Mouse (Mus musculus) cerebellum, postnatal 25 days (tissue): Measurements from ENCODE around the gene Mylpf.
A peak's percentile ranks its signal among the peaks of the same experiment; 100 is the strongest.

Experiments used
- DNase-seq, 2 experiments: peaks; one replicate each; pipeline ENCODE4 v3.0.0; 2021; ENCODE audit warnings: mixed read lengths in 2 of 2

Gene Mylpf

GRCm38 (mm10) chr7:127207374-127208294 is 1.1 kb upstream of the Mylpf start:
- no peak for DNase-seq

DNA sequence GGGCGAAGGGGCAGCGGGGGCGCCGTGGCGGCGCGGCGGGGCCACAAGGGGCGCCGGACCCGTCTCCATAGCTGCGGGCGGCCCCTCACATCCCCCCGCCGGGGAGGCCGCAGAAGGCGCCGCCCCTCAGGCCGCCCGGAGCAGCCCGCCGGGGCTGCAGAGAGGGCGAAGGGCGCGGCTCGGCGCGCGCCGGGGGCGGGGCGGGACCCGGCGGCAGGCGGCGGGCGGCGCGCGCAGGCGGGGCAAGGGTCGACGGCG is 466 bp upstream of the Mylpf start, which contains the start of gene Tbc1d10b:
Gene Tbc1d10b (minus strand): TSS at position 174 of the 258 bp plus-strand sequence.
- no peak for DNase-seq

DNA sequence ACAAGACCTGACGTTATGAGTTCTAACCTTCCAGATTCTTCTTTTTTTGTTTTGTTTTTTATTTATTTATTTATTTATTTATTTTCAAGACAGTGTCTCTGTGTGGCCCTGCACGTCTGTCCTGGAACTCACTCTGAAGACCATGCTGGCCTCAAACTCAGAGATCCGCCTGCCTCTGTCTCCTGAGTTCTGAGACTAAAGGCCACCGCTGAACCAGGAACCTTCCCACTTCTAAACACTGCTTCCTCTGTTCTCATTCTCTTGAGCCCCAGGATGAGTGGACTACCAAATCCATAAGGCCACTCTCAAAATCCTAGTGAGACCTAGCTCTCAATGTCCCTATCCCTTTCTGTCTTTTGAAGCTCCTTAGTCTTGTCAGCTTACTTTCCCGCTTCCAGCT is 1.2 kb downstream of the Mylpf start:
- DNase-seq, result no peak

GRCm38 (mm10) chr7:127210266-127210665 is 1.6 kb downstream of the Mylpf start:
- DNase-seq, result no peak

DNA sequence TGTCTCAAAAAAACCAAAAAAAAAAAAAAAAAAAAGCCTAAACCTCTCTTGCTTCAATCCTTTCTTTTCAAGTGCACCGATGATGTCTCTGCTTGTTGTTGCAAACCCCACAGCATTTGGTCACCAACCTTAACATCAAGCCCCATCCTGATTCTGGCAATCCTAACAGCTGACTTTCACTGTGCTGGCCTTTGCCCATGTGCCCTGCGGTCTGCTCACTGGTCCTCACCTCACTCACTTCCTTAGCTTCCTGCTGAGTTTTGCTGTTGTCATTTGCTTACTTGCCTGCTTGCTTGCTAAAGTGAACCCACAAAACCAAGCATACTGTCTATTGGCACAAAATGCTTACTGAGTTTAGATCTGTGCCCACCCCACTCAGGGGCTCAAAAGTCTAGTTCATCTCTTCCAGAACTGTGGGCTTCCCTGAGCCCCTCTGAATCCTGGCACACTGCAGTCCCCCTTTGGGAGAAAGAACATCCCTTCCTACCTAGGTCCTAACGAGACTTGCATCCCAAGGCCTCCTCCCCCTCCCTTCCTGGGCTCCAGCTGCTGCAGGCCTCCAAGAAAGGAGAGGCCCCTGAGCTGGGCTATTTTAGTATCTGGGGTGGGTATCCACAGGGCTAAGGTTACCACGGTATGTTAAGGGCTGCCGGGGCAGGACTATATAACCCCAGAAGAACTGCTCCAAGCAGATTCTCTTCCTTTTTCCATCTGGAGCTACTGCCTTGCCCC is 2.5 kb downstream of the Mylpf start:
- no peak for DNase-seq

DNA sequence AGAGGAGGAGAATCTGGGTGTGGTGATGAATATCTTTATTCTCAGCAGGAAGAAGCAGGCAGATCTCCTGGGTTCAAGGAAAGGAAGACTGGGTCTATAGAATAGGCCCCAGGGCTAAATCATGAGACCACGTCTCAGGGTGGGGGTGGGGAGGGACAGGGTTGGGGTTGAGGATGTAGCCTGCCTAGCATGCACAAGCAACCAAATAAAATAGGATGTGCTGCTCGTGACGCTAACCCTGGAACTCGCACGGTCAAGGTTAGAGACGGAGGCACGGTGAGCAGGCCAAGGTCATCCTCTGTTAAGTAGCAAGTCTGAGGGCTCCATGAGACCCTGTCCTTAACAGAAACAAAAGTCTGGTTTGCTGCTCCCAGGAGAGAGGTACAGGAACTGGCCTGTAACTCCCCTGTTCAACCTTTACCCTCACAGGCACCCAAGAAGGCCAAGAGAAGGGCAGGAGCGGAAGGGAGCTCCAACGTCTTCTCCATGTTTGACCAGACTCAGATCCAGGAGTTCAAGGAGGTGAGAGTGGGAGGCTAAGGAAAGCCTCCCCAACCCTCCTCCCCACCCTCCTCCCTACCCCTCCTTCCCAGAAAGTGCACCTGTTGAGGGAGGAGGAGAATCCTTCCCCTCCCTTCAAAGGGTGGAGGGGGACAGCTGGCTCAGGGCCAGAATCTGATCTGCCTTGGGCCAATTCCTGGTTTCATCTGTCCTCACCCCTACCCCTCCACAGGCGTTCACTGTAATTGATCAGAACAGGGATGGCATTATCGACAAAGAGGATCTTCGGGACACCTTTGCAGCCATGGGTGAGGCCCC is 4.0 kb downstream of the Mylpf start:
- DNase-seq, result no peak

DNA sequence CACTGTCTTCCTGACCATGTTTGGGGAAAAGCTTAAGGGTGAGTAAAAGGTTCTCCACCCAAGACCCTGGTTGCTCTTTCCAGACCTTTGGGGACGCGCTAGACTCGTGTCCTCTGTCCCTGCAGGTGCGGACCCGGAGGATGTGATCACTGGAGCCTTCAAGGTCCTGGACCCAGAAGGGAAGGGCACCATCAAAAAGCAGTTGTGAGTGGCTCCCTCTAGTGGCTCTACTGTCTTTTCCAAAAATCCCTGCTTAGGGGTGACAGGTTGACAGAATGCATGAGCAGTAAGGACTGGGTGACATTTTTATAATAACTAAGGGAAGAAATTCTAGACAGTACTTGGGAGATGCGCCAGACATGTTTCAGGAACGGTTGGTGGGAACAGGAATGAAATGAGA is 4.8 kb downstream of the Mylpf start:
- peak in 1 of 2 experiments; percentile 69 for DNase-seq

DNA sequence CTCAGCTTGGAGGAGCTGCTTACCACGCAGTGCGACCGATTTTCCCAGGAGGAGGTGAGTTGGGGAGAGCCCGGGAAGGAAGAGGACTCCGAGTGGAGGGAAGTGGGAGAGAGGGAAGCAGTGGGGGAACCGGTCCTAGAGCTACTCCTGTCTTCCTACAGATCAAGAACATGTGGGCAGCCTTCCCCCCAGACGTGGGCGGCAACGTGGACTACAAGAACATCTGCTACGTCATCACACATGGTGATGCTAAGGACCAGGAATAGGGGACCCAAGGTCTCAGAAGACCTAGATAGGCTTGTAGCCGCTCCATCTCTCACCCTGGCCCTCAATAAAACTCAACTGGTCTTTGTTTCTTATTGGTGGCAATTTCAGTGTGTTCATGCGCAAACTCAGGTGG is 5.2 kb downstream of the Mylpf start:
- DNase-seq, result no peak

DNA sequence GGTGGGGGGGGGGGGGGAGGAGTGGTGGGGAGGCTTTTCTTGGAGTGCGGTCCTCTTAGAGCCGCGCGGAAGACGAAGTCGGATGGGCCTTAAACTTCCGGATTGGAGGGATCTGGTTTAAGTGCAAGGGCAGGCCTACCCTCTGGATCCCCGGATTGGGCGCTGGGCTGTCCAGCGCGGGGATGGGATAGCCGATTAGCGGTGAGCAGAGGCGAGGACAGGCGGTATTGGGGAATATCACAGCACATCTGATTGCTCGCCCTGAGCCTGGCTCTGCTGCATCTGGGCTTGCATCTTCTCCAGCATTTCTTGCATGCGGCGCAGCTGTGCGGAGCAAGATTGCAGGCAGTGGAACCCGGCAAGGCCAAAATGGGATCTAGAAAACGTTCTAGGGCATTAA is 5.8 kb downstream of the Mylpf start:
- DNase-seq, result no peak

GRCm38 (mm10) chr7:127214981-127215871 is 6.5 kb downstream of the Mylpf start:
- peak; percentile 76 to 80 for DNase-seq

GRCm38 (mm10) chr7:127216307-127216706 is 7.6 kb downstream of the Mylpf start:
- no peak for DNase-seq

DNA sequence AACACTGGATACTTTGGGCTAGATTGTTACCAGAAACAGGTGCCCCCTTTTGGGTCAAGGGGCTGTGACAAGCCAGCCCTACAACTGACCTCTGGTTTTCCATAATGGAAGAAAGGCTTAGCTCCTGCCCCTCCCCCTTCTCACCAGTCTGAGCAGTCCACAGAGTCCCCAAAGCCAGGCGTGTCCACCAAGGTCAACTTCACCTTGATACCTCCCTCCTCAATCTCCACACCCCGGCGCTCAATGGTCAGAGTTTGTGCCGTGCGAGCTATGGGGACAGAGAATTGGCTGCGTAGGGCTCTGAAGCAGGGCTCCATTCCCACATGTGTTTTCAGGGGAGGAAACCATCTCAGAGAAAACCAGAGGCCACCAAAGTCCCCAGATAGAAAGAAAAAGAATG is 8.8 kb downstream of the Mylpf start:
- DNase-seq, result no peak

- no peak for DNase-seq
These were observed 9.4 kb downstream of the Mylpf start for GRCm38 (mm10) chr7:127217901-127218642.

DNA sequence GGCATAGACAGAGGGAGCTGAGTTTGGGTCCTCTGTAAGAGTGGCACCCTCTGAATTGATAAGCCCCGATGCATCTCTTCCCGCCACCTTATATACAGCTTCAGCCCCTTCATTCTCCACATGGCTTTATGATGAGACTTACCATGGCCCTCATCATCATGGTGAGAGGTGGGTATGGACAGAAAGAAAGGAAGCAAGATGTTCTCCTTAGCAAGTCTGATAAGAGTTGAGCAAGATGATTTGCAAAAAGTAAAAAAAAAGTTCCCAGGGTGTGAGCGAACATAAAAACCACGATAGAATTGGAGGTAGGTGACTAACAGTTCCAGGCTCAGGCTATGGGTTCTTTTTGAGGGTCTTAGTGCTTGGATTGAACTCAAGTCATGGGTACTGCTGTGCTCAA is 10.0 kb downstream of the Mylpf start:
- no peak for DNase-seq

DNA sequence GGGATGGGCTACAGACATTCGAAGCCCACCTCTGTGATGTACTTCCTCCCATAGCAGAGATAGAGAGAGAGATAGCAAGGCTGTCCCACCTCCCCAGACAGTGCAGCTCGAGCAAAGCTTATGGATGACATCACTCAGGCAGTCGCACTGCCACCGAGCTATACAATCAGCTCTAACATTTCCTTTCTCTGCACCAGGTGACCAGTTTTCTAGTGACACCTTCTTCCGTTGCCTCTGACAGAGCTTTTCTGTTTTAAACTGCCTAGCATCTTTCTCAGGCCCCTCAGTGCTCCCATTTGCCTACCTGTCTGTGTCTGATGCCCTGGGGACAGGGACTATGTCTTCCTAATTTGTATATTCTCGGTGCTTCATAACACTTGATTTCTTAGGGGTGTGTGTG is 11.8 kb downstream of the Mylpf start:
- DNase-seq, result no peak

DNA sequence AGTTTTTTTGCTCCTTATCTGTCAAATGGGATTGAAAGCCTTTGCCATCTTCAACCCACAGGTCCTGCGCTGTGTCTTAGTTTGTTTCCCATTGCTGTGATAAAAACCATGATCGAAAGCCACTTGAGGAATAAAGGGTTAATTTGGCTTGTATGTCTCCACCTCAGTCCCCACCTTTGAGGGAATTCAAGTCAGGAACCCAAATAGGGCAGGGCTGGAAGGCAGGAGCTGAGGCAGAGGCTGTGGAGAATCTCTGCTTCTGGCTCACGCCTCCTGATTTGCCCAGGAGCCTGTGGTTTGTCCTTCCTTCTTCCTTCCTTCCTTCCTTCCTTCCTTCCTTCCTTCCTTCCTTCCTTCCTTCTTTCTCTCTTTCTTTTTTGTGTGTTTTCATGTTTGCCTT is 14.4 kb downstream of the Mylpf start:
- no peak for DNase-seq

DNA sequence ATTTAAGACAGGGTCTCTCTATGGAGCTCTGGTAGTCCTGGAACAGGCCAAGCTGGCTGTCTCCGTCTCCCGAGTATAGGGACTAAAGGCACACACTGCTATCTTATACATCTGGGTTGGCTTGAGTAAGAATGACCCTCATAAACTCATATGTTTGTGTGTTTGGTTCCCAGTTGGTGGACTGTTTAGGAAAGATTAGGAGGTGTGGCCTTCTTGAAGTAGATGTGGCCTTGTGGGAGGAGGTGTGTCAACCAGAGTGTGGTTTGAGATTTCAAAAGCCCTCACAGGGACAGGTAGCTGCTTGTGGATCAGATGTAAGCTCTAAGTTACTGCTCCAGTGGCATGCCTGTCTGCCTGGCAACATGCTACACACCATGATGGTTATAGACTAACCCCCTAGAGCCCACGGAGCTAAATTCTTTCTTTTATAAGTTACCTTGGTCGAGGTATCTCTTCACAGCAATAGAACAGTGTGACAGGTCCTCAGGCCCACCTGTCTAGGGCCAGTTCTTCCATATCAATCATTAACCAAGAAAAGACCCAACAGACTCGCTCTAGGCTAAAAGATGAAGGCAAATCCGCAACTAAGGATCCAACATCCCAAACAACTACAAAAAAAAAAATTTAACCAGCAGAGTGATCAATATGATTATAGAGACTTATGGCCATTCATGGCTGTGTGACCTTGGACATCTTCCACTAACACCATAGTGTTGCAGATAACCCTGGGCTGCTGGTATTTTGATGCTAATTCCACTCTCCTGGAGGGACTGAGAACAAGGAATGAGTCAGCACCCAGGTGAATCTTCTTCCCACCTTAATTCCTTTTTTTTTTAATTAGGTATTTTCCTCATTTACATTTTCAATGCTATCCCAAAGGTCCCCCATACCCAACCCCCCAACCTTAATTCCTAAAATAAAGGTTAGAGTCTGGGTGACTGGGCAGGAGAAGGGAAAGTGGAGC is 15.1 kb downstream of the Mylpf start:
- DNase-seq, result no peak

- DNase-seq, result no peak
These were observed 15.9 kb downstream of the Mylpf start for GRCm38 (mm10) chr7:127224616-127225015.

DNA sequence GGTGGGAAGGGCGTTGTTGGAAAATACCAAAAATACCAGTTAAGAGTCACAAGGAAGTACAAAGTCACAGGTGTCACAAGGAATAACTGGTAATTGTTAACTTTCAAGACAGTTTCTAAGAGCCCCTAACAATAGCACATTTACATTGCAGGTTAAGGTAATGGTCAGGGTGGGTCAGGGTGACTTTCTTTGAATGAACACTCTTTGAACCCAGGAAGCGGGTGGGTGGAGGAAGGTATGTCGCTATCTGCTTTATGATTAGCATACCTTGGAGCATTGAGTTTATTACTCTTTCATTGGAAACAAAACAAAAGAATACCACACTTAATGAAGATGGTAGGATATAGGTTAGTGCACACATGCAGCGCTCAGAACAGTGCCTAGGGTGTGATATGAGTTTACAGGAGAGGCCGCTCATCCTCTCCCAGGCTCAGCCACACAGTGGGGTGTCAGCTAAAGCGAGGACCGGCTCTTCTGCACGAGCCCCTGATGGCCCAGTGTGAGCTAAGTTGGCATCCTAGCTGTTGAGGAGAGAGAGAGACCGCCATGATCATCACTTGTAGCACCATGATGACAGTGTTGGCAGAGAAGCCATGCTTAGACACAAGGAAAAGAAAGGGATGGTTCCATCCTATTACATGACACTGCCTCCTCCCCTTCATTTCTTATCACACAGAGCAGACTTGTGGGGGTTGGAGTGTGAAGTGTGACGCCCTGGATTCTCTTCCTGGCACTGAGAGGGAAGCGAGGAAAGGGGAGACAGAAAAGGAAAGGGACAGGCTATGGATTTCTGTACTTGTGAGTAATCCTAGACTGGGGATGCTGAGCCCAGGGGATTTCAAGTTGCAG is 16.7 kb downstream of the Mylpf start:
- DNase-seq, result no peak
